Mouse (Mus musculus): ENCODE results near the gene Lrrc23.
A peak's percentile ranks its signal among the peaks of the same experiment; 100 is the strongest.
"Not testable (repeated sequence)": the region's sequence is repeated elsewhere in the genome, so short reads cannot be mapped to it uniquely, and the experiment has no call there.

The Lrrc23 gene

DNA sequence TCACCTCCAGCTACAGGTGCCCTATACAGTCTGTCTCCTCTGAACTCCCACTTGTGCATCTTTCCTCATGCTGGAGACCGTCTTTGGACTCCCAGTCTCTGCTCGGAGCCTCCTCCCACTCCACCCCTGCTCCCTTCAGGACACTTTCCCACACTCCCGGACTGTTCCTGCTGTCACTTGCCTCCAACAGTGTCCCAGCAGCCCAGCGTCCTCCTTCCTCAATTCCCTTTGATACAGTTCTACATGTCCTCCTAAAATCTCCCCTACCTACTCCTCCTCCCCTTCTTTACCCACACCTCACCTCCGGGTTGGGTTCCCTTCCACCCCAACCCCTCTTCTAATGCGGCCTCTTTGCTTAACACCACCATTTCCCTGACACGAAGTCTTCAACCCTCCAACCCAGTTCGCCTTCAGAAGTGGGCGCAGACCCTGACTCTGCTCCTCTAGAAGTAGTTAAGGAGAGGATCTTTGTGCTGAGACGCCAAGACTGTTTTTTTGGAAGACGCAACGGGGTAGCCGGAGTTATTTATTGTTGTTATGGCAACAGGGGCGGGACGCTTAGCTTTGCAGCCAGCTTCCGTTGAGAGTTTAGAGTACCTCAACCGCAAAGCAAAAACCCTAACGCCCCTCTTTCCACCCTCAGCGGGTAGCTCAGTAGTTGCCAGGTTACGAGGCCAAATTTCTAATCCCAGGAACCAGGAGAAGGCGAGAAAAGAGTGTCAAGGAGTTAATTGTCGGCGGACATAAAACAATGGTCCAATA, at the start of gene Lrrc23:
Lrrc23 (minus strand) TSS at position 506 of the 762 bp plus-strand sequence.
- no peak for DNase-seq (ENCODE audit: low read depth, low spot score)

DNA sequence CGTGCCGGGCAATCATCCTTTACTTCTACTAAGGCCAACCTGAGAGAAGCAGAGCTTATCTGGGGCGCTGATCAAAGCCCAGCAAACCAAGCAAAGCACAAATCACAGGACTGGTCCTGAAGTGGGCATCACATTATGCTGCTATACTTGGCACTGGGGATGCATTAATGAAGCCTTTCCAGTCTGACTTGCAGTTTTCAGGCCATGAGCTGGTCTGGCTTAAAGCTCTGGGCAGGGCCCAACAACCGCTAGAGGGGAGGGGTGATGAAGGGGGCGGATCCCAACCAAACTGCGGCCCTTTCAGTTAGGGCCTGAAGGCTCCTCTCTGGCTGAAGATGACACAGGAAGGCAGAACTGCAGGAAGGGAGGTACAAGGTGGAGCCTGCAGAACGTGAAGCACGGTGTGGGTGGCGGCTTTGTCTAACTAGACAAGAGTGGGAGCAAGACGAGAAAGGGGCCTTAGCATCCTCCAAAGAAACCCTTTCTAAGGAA, 48.6 kb upstream of the Lrrc23 start:
- no peak for DNase-seq (ENCODE audit: low read depth, low spot score)

DNA sequence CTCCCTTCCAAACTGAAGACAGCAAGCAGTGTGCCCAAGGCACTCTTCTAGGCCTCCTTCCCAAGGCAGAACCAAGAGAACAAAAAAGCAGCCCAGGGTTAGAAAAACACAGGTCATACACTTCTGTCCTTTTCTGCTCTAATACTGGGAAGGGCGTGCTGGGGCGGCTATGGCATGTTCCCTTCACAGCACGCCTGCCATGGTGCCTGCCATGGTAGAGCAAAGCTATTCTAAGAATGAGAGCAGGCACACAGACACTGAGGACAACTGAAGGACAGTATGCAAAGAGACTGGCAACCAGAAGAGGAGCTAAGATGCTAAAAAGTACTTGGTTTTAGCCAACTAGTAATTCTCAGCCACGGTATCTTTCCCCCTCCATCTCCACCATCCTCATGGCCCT, 42.5 kb upstream of the Lrrc23 start:
- no peak for DNase-seq (ENCODE audit: low read depth, low spot score)

DNA sequence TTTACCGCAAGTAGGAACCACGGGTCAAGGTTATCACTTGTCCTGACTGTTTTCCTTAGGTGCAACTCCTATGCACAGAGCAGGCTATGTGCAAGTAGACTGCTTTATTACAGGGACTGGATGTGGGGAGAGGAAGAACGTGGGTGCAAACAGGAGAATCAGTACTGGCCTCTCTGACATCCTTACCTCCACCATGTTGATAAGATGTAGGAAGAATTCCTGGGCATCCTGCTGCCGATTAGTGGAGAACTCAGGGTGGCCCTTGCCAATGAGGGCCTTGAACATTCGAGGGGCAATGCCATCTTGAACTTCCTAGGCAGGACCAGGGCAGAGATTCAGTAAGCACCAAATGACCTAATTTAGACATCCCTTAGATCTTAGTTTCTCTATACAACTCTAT, 41.4 kb upstream of the Lrrc23 start:
- no peak for DNase-seq (ENCODE audit: low read depth, low spot score)

DNA sequence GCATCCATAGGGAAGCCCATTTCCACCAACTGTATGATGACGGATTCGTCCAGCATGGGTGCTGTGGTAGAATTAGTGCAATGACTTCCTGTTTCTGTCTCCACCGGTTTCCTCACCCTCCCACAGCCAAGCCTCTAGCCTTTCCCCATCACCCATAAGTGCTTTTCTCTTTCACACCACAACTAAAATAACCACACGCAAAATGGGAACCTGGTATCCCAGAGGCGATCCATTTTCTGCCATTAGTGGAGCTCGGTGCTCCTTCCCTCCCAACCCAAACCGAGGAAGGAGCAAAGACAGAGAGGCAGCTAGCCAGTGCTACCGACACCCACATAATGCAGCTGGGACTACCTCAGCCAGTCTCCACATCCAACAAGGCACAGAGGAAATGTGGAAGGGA, 38.4 kb upstream of the Lrrc23 start:
- no peak for DNase-seq (ENCODE audit: low read depth, low spot score)

DNA sequence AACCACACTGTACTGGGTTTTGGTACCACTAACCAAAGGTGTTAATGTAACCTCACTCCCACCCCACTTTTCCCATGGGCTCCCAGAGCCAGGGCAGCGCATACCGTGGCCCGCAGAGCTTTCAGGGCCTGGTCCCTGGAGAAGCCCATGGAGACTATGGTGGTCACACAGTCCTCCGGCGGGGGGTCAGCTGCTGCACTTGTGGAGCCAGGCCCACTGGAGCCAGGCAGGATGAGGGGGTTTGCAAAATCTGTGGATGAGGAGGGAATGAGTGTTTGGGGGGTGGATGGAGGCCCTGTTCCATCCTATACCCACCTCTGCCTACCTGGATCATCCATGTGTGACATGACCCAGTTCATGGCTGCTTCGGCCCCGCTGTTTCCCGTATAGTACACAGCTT, 38.0 kb upstream of the Lrrc23 start:
- no peak for DNase-seq (ENCODE audit: low read depth, low spot score)

DNA sequence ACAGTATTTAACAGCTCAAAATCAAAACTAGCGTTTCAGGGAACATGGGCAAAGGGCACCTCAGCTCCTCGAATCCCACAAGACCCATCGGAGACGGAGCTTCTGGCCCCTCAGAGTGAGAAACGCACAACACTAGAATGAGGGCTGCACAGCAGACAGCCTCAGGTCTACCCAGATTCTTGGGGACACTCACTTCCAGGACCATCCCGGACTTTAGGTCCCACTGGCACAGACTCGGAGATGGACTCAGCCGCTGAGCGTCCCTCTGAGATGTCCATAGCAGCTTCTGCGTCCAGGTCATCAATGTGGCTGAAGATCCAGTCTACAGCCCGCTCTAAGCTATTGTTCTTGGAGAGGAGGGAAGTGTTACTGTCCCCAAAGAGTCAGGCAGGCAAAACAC, 37.6 kb upstream of the Lrrc23 start:
- DNase-seq (ENCODE audit: low read depth, low spot score), result no peak

DNA sequence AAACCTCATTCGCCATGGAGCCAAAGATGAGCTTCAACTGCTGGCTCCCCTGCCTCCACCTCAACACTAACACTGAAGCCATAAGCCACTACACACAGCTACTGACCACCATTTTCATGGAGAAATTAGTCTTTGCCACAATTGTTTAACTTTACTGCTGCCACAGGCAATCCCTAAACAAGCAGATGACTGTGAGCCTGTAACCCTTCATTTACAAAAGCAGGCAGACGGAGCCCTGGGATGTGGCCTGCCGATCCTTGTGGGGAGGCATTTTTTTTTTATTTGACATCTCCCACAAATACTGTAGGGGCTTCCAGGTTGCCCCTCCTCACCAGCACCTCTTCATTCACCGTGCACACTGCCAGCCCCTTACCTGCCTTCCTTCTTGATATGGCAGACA, 37.1 kb upstream of the Lrrc23 start:
- no peak for DNase-seq (ENCODE audit: low read depth, low spot score)

DNA sequence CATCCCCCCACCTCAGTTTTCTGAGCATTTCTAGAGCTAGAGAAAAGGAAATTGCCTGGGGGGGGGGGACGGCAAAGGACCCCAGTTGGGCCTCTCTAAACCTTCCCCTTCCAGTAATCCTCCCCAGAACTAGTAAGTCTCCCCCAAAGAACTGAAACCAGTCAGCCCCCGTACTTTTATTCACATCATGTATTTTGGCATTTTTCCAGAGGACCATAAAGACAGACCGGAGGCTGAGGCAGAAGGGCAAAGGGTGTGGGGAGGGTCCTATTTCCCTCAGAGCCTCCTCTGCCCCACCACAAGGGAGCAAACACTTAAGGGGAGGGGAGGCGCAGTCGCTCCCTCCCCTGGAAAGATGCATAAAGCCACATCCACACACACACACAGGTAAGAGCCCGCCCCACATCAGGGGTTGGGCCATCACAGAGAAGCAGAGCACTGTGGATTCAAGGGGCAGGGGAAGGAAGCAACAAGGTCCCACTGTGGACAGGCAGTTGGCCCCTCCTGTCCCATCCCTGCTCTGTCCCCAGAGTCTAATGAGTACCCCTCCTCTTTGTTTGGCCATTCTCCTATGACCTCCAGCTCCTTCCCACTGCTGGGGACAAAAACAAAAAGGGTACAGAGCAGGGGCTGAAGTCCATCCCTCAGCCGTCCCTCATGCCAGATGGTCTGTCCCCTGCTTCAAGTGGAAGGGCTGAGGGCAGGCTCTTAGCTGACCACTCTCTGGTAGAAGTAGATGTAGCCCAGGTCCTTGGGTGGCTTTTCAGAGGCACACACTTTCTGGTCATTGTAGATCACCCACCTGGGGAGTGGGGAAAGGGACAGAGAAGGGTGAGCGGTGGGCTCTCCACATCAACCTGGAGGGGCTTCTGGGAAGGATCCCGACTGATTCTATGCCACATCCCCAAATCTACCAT, 35.6 kb upstream of the Lrrc23 start:
- DNase-seq (ENCODE audit: low read depth, low spot score), result no peak

DNA sequence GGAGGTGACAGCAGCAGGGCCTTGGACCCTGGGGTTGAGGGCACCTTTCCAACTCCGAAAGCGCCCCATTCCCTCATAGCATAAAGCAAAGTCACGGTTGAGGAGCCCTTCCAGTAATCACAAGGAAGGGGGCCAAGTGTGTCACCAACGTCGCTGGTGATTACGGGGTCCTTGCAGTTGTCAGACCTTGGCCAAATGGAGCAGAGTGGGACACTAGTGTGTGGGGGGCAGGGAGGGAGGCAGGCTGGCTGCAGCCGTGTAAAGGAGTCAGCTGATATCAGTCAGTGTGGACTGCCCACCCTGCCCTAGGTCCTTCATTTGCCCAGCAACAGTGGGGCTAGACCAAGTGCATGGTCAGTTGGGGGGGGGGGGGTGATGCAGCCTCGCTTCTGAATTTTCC, 34.9 kb upstream of the Lrrc23 start:
- no peak for DNase-seq (ENCODE audit: low read depth, low spot score)

DNA sequence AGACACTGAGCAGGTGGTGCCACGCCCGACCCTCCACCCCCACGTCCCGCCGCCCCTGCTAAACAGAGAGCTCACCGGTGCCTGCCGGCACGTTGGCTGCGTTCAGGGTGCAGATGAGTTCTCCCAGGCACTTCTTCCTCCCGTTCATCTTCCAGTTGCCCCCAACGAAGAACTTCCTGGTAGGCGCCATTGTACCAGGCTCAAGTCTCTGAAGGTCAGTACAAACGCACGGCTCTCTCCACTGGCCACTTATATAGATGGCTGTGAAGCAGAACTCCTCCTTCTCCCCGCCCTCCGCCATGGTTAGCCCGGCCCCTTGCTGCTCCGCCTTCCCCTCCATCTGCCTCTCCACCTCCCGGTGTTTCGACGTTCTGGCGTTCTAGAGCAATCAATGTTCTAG, 34.4 kb upstream of the Lrrc23 start, which contains the start of gene Tpi1:
Tpi1 (minus strand) TSS at position 364 of the 400 bp plus-strand sequence.
- peak; percentile 84 for DNase-seq (ENCODE audit: low read depth, low spot score)

DNA sequence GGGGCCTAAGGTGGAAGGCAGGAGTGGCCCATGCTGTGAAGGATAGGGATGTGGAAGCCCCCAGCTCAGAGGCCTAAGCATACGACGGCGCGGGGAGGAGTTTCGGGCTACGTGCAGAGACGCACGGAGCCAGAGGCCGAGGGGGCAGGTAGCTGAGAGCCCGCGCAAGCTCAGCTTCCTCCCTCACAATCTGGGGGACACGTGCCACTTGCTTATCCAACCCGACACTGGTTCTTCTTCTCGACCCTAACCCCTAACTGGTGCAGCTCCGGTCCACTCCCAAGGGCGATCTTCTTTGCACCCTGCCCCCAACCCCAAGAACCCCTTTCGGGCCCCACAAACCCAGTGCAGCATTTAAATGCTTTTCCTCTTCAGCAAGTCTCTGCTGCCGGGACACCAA, 34.0 kb upstream of the Lrrc23 start:
- DNase-seq (ENCODE audit: low read depth, low spot score), result peak; percentile 44

DNA sequence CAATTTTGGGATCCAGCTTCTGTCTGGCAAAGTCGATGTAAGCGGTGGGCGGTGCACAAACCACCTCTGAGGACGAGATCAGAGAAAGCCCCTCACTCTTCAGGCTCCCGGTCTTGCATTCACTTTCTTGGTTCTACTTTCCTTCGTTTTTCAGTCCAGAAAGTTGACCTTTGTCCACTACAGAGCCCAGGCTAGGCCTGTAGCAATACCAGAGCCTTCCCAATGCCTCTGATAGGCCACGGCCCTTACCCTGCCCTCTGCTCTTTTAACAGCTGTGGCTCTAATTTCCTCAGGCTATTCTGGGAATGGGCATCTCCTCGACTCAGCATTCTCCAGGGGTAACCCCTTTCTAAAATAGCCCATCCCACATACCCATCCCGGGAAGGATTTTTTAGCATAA, 33.3 kb upstream of the Lrrc23 start:
- no peak for DNase-seq (ENCODE audit: low read depth, low spot score)

DNA sequence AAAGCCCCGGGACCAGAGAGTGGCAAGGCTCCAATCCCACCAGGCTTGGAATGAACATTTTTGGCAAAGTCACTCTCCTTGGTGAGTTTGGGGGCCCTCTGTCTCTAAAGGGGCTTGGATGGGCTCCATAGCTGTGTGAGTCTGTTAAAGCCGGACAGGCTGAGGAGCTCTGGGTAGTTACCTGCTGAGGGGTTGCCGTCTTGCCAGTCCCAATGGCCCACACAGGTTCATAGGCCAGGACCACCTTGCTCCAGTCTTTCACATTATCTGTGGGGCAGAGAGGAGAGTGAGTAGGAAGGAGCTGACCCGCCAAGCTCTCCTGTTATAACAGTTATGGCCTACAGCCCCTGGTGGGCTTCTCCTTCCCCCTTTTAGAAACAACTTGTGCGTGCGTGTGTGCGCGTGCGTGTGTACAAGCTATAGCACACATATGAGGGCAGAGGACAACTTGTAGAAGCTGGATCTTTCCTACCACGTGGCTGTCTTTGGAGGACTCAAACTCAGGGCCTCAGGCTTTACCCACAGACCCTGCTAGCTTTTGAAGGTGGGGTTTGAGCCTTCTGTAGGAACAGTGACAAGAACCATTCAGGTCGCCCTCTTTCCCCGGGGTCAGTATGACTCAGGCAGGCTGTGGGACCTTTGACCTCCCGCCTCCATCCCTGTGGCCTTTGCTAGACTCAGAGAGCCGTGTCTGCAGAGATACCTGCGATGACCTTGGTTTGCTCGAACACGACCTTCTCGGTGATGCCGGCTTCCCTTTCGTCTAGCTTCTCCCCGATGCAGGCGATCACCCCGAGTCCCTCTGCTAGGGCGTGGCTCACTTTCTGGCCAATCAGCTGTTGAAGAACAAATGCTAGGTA, 32.4 kb upstream of the Lrrc23 start:
- DNase-seq (ENCODE audit: low read depth, low spot score), result no peak

DNA sequence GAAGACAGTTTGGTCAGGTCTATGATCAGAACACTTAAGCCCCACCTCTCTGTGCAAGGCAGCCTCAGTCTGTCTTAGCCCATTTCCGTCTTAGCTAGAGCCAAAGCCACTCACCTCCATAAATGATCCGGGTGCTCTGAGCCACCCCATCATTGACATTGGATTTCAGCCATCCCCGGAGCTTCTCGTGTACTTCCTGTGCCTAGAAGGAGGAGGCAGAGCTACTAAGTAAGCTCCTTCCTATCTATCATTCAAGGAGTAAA, 31.8 kb upstream of the Lrrc23 start:
- no peak for DNase-seq (ENCODE audit: low read depth, low spot score)

DNA sequence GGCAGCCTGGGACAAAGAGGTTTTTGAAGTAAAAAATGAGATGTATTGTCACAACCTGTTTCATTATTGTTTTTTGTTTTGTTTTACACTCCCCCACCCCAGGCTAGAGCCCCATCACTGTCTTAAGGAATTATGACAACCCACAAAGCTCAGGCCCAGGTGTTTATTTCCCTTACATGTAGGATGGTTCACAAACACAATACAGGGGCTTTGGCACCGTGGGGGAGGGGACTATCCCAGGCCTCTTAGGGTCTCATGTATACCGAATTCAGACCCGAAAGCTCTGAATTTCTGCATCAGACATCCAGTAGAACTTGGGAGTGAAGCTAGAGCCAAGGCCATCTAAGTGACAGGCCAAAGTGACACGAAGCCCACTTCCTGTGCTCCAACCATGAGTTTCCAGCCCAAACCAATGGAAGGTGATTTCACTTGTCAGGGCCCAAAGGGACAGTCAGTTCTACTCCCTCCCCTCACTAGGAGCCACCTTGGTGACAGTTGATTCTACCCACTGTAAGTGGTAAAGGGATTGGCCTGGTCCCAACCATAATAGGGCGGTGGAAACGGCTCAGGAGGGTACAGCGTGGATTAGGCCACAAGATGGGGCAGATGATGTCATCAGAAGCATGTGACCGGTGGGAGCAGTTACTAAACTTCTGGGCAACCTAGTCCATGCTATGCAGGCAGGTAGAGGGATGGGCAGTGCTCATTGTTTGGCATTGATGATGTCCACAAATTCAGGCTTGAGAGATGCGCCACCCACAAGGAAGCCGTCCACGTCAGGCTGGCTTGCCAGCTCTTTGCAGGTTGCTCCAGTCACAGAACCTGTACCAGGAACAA, 31.3 kb upstream of the Lrrc23 start:
- DNase-seq (ENCODE audit: low read depth, low spot score), result not testable (repeated sequence)

DNA sequence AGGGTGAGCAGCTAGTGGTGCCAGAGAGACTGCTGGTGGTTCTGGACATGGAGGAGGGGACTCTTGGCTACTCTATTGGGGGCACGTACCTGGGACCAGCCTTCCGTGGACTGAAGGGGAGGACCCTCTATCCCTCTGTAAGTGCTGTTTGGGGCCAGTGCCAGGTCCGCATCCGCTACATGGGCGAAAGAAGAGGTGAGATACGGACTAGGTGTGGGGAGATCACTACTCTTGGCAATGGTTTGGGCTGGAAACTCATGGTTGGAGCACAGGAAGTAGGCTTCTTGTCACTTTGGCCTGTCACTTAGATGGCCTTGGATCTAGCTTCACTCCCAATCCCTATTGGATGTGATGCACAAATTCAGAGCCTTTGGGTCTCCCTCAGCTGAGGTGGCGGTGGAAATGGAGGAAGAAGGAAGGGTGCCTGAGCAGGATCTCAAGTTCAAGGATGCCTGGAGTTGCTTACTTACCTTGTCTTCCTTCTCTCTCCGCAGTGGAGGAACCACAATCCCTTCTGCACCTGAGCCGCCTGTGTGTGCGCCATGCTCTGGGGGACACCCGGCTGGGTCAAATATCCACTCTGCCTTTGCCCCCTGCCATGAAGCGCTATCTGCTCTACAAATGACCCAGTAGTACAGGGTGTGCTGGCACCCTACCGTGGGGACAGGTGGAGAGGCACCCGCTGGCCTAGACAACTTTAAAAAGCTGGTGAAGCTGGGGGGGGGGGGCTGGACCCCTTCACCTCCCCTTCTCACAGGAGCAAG, 30.4 kb upstream of the Lrrc23 start:
- DNase-seq (ENCODE audit: low read depth, low spot score), result no peak

DNA sequence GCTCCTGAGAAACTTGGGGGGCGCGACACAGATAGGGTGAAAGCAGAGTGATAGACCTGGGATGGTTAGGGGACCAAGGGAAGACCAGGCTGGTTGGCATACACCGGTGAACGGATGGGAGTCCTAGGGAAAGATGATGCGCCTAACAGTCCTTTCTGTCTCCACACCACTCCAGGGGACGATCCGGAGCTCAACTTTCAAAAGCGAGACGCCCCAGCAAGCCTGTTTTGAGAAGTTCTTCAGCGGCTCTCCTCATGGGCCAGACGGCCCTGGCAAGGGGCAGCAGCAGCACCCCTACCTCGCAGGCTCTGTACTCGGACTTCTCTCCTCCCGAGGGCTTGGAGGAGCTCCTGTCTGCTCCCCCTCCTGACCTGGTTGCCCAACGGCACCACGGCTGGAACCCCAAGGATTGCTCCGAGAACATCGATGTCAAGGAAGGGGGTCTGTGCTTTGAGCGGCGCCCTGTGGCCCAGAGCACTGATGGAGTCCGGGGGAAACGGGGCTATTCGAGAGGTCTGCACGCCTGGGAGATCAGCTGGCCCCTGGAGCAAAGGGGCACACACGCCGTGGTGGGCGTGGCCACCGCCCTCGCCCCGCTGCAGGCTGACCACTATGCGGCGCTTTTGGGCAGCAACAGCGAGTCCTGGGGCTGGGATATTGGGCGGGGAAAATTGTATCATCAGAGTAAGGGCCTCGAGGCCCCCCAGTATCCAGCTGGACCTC, 29.7 kb upstream of the Lrrc23 start:
- DNase-seq (ENCODE audit: low read depth, low spot score), result peak; percentile 71

DNA sequence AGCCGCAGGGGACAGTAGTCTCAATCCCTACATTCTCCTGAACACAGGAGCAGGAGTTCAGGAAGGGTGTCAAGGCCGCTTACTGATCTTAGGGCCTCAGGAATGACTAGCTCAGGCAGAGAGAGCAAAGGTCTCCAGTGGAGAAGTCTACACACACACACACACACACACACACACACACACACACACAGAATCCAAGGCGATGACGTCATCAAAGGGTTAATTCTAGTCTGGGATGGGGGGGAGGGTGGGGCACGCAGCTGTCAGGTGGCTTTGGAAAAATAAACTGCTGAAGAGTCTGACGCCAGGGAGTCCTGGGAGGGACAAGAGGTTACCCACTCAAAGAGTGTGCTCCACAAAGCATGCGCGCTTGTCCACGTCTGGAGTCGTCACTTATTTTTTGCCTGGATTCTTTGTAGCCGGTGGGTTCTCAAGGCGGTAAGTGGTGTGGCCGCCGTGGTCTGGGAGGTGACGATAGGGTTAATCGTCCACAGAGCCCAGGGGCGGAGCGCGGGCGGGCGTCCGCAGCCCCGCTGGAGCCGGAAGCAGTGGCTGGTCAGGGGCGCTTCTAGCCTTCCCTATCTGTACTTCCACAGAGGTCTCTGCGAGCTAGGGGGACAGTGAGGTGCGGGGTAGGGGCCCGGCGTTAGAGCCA, 29.0 kb upstream of the Lrrc23 start, which contains the start of gene Spsb2:
Spsb2 (plus strand) TSS at position 304 of the 655 bp plus-strand sequence.
- peak; percentile 51 for DNase-seq (ENCODE audit: low read depth, low spot score)

All from retina, postnatal 7 days (tissue).